Mouse (Mus musculus) adrenal gland, adult 8-10 months (tissue): ENCODE measurements at regions not wholly inside any gene's neighbourhood (a gene's known extent, or its start where the extent isn't known, plus 50 kb on each side); places are given as distances from the start of the nearest gene placed in this dataset.

ENCODE experiments used
- DNase-seq: peaks from one replicate; pipeline ENCODE4 v3.0.0; 2022

GRCm38 (mm10) chr4:89000855-89001254 lies 120.9 kb upstream of the Ifne start:
- DNase-seq, result no peak

- no peak for DNase-seq
Observed at GRCm38 (mm10) chr4:89000200-89000599, 120.2 kb upstream of the Ifne start.

DNA sequence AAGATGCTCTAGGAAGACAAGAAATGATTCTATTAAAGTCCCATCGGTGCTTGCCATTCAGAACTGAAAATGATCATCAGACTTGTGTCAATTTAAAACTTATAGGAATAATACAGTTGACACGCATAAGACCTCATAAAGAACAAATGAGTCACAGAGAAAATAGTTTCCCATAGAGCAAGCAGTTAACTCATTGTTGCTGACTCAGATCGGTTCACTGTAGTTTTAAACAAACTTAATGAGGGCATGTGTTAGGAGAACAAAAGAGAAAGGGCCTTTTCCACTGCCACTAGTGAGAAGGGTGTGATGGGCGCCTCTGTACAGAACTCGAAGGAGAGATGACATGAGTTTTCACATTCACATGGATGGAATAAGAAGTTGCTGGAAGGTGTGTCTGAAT lies 118.3 kb upstream of the Ifne start:
- DNase-seq, result no peak

DNA sequence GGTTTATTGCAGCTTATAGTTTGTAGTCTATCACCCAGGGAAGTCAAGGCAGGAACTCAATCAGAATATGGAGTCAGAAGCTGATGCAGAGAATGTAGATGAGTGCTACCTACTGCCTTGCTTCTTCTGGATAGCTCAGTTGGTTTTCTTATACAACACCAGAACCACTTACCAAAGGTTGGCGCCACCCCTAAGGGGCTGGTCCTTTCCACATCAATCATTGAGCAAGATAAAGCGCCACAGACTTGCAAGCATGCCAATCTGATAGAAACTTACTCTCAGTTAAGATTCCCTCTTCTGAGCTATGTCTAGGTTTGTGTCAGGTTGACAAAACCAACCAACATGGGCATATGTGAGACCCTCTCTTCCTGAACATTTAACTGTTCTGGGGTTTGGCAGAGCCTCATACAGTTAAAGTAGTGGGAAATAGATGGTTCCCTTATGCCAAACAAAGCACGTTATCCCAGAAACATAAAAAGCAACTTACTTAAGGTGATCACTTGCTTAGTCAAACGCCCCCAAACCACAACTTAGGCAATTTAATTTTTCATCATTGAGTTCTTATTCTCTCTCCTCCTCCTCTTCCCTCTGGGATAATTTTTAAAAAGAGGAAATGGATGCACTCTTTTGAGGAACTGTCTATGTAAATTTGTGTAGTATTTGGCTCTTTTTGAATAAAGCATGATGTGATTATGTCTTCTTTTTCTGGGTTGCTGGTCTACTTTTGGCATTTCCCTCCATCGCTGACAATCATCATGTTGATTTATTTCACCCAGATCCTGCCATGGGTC lies 115.3 kb upstream of the Ifne start:
- DNase-seq, result no peak

GRCm38 (mm10) chr4:88994486-88994885 lies 114.5 kb upstream of the Ifne start:
- no peak for DNase-seq

GRCm38 (mm10) chr4:88992498-88992897 lies 112.5 kb upstream of the Ifne start:
- no peak for DNase-seq

DNA sequence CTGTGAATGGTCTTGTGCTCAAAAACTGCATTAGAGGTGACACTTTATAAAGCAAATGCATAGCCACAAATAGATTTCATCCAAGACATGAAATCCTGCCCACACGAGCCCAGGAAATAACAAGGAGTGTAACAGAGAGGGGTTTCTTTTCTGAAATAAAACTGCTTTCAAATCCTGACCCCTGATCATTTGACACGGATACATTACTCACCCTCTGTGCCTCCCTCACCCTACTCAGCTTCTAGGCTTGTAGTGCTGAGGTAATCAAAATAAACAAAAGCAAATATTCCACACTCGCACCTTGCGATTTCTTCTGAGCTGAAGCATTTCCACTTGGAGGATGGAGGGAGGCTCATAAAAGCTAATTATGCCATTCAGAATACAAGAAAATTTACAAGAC lies 108.4 kb upstream of the Ifne start:
- DNase-seq, result no peak

GRCm38 (mm10) chr4:88987103-88987502 lies 107.1 kb upstream of the Ifne start:
- no peak for DNase-seq

GRCm38 (mm10) chr4:88982457-88982856 lies 102.5 kb upstream of the Ifne start:
- no peak for DNase-seq

GRCm38 (mm10) chr4:88977099-88977888 lies 97.3 kb upstream of the Ifne start:
- DNase-seq, result no peak

- DNase-seq, result no peak
Observed at GRCm38 (mm10) chr4:88974535-88974934, 94.5 kb upstream of the Ifne start.

DNA sequence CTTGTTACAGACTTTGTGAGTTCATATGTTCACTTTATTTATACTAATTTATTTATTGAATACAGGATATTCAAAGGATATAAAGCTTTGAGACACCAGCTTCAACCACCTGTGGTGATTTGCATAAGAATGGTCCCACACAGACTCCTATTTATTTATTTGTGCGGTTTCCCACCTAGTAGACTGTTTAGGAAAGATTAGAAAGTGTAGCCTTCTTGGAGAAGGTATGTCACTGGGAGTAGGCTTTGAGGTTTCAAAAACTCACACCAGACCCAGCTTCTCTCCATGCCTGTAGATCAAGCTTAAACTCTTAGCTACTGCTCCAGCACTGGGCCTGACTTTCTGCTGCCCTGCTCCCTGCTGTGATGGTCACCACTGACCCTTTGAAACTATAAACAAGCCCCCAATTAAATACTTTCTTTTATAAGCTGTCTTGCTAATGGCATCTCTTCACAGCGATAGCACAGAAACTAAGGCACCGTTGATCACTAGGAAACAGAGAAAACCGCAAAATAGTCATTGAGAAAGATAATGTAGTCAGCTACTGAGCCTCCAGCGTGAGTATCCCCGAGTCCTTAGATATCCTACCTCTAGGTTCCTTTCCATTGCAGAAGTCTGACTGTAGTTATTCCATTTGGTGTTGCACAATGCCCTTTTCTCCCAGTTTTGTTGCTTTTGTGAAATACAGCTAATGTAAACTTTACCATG lies 89.3 kb upstream of the Ifne start:
- no peak for DNase-seq

- DNase-seq, result no peak
Observed at GRCm38 (mm10) chr4:88959621-88960020, 79.6 kb upstream of the Ifne start.

DNA sequence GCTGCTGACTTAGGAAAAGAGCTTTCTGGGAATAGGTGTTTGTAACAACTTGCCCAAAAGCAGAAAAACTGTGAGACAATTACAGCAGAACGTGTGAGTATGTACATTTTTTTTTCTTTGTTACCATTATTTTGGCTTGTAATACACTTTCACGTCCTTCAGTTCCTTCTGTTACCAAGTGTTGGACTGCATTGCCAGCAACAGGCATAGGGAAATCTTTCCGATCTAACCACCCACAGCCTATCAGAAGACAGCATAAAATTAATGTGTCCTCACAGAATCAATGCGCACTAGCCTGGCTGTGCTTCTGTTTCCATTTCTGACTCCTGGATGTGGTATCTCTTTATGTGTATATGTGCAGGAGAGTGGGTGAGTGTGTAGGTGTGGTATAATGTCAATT lies 76.6 kb upstream of the Ifne start:
- no peak for DNase-seq

GRCm38 (mm10) chr4:88956151-88956550 lies 76.2 kb upstream of the Ifne start:
- DNase-seq, result no peak

- no peak for DNase-seq
Observed at GRCm38 (mm10) chr4:88955571-88955970, 75.6 kb upstream of the Ifne start.

- DNase-seq, result no peak
Observed at GRCm38 (mm10) chr4:88954045-88954444, 74.0 kb upstream of the Ifne start.

GRCm38 (mm10) chr4:88951034-88951336 lies 71.0 kb upstream of the Ifne start:
- DNase-seq, result peak; percentile 23

- no peak for DNase-seq
Observed at GRCm38 (mm10) chr4:88950181-88951033, 70.4 kb upstream of the Ifne start.

DNA sequence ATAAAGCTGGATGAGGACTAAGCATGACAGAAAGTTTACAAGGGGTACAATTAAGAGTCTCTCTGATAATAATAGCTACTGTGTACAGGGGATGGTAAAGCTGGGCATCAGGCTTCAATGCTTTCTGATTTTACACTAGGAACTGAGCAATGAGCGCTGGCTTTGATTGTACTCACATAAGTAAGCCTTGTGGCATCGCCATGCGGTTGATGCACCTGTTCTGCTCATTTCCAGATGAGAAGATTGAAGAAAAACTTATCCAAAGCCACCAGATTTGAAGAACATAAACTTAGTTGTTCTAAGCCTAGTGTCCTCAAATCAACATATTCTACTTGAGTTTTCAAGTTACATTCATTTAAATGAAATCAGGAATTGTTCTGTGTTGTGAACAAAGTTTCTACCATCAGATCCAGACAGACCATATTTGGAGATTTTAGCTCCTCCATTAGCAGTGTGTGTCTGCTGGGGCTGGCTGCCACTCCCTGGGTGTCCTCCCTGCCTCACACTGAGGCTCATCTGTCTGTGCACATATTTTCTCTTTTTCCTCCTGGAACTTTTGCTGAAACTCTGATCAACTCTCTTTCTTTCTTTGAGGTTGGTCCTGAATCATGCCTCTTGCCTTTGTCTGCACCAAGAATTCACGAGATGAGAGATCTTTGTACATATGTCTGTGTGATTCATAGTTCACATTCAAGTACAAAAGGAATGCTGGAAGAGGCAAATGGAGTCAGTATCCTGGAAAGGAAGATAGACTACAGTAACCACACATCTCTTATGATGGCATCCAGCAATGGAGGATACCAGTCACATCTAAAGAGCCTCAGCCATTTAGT lies 68.2 kb upstream of the Ifne start:
- no peak for DNase-seq

GRCm38 (mm10) chr4:88941955-88942354 lies 62.0 kb upstream of the Ifne start:
- no peak for DNase-seq

- no peak for DNase-seq
Observed at GRCm38 (mm10) chr4:88940670-88941069, 60.7 kb upstream of the Ifne start.
